Mouse (Mus musculus): ENCODE measurements around the gene Rnf220.

- TF ChIP-seq CTCF (IDR thresholded peaks at IDR 0.05; ENCODE audit: low read depth, low read length) (no peak), POLR2A (IDR thresholded peaks at IDR 0.05; ENCODE audit: borderline replicate concordance, low read depth, low read length) (no peak)
Observed at GRCm38 (mm10) chr4:117407945-117408344, 88.9 kb downstream of the Rnf220 start.
